20 mouse cellular contexts compared by ENCODE assay signal in the genomic region with DNA sequence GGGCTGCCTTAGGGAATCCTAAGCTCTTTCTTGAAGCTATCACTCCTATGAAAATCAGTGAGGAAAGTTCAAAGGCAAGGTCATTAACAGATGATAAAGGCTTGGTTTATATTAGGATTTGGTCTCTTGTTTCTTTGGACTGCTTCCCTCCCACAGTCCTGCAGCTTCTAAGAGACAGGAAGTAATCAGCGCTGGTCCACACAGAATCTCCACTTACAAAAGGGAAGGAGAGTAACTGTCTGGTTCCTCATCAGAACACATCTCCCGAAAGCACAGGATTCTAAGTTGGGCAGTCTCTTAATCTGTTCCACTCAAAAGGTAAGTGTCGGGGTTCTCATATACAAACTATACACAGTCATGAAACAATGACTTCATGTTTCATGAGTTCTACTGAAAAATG.
"Had no signal": no experiment of that assay in that cellular context is flagged by ENCODE, and none has a peak within 500 bp of the region (broad histone marks: within the 10 kb centered on the region; RNA-seq: fewer than 3 reads in every experiment).

No protein-coding gene starts in this region.

- H3K9me3 ChIP-seq: liver, embryonic 15.5 days; megakaryocyte, embryonic 14.5 days; midbrain, embryonic 13.5 days; midbrain, embryonic 15.5 days; neural tube, embryonic 13.5 days; neural tube, embryonic 15.5 days had no signal

- ATAC-seq: liver, postnatal 0 days; midbrain, embryonic 13.5 days; midbrain, embryonic 15.5 days had no signal

- H3K4me2 ChIP-seq: liver, embryonic 15.5 days; midbrain, embryonic 11.5 days; midbrain, embryonic 13.5 days; midbrain, embryonic 15.5 days; neural tube, embryonic 13.5 days; neural tube, embryonic 15.5 days had no signal

- H3K27me3 ChIP-seq: liver, embryonic 15.5 days; megakaryocyte, embryonic 14.5 days; midbrain, embryonic 13.5 days; midbrain, embryonic 15.5 days; neural tube, embryonic 13.5 days; neural tube, embryonic 15.5 days had no signal

- H3K9ac ChIP-seq: liver, embryonic 15.5 days; liver, postnatal 0 days; midbrain, embryonic 13.5 days; midbrain, embryonic 15.5 days; neural tube, embryonic 13.5 days; neural tube, embryonic 15.5 days had no signal

- H3K36me3 ChIP-seq: midbrain, embryonic 15.5 days; neural tube, embryonic 15.5 days had no signal

- DNase-seq: liver, postnatal 0 days; lung, adult 2 months; lung, postnatal 10 days; lung, postnatal 36 days; retina, postnatal 1 day; right cerebral cortex, adult 18-20 months; right cerebral cortex, postnatal 25 days; right cerebral cortex, postnatal 4 days; spleen, adult 18-20 months; thymus, adult 18-20 months; thymus, postnatal 14 days; thymus, postnatal 36 days had no signal

- H3K27ac ChIP-seq: liver, embryonic 15.5 days; macrophage; midbrain, embryonic 13.5 days; midbrain, embryonic 15.5 days; neural tube, embryonic 13.5 days; neural tube, embryonic 15.5 days had no signal

- H3K4me3 ChIP-seq: liver, embryonic 15.5 days; midbrain, embryonic 13.5 days; midbrain, embryonic 15.5 days; neural tube, embryonic 13.5 days; neural tube, embryonic 15.5 days had no signal
